Mouse (Mus musculus): ENCODE measurements around the gene Cux2. TPM values are rescaled to one million over a fixed set of nuclear protein-coding genes. Genes with fewer than 3 reads are reported as not detected.

Gene Cux2
- polyA plus RNA-seq, 1 experiment: 0.07 TPM

- Histone ChIP-seq H3K4me1 (ENCODE audit: control insufficient read depth, insufficient read depth, low read length) (peaks cover 3% of the 10 kb centered on the region; the same call in 1 of the 2 replicates), H3K27ac (ENCODE audit: insufficient read depth, low read depth, low read length) (no peak overlapping the region), H3K4me3 (ENCODE audit: insufficient read depth, low read length) (no peak overlapping the region)
- TF ChIP-seq POLR2A (IDR thresholded peaks at IDR 0.05; ENCODE audit: borderline replicate concordance, low read depth, low read length) (no peak), CTCF (IDR thresholded peaks at IDR 0.05; ENCODE audit: low read depth, low read length) (no peak)
Observed at GRCm38 (mm10) chr5:122048686-122049663, 927 bp downstream of the Cux2 start.

- Histone ChIP-seq H3K27ac (ENCODE audit: insufficient read depth, low read depth, low read length) (no peak overlapping the region), H3K4me1 (ENCODE audit: control insufficient read depth, insufficient read depth, low read length) (peaks cover 3% of the 10 kb centered on the region; the same call in 1 of the 2 replicates)
- TF ChIP-seq CTCF (IDR thresholded peaks at IDR 0.05; ENCODE audit: low read depth, low read length): no peak
- no peak for TF ChIP-seq POLR2A (IDR thresholded peaks at IDR 0.05; ENCODE audit: borderline replicate concordance, low read depth, low read length)
Observed at GRCm38 (mm10) chr5:122048252-122048651, 1.6 kb downstream of the Cux2 start.

GRCm38 (mm10) chr5:122047791-122048190 lies 2.1 kb downstream of the Cux2 start:
- TF ChIP-seq CTCF (IDR thresholded peaks at IDR 0.05; ENCODE audit: low read depth, low read length): no peak
- no peak for TF ChIP-seq POLR2A (IDR thresholded peaks at IDR 0.05; ENCODE audit: borderline replicate concordance, low read depth, low read length)
- H3K27ac ChIP-seq (ENCODE audit: insufficient read depth, low read depth, low read length): no peak overlapping the region
- H3K4me3 ChIP-seq (ENCODE audit: insufficient read depth, low read length): no peak overlapping the region
- peaks cover 3% of the 10 kb centered on the region; the same call in 1 of the 2 replicates for H3K4me1 ChIP-seq (ENCODE audit: control insufficient read depth, insufficient read depth, low read length)

More at GRCm38 (mm10) chr5:122048252-122048651, 1.6 kb downstream of the Cux2 start:
- H3K4me3 ChIP-seq (ENCODE audit: insufficient read depth, low read length): no peak overlapping the region

- Histone ChIP-seq H3K4me1 (ENCODE audit: control insufficient read depth, insufficient read depth, low read length) (no peaks in the 10 kb centered on the region), H3K4me3 (ENCODE audit: insufficient read depth, low read length) (no peak overlapping the region), H3K27ac (ENCODE audit: insufficient read depth, low read depth, low read length) (no peak overlapping the region)
- TF ChIP-seq CTCF (IDR thresholded peaks at IDR 0.05; ENCODE audit: low read depth, low read length) (no peak), POLR2A (IDR thresholded peaks at IDR 0.05; ENCODE audit: borderline replicate concordance, low read depth, low read length) (no peak)
Observed at GRCm38 (mm10) chr5:122043567-122043966, 6.3 kb downstream of the Cux2 start.

- TF ChIP-seq CTCF (IDR thresholded peaks at IDR 0.05; ENCODE audit: low read depth, low read length) (no peak), POLR2A (IDR thresholded peaks at IDR 0.05; ENCODE audit: borderline replicate concordance, low read depth, low read length) (no peak)
- Histone ChIP-seq H3K4me3 (ENCODE audit: insufficient read depth, low read length) (no peak overlapping the region), H3K4me1 (ENCODE audit: control insufficient read depth, insufficient read depth, low read length) (no peaks in the 10 kb centered on the region), H3K27ac (ENCODE audit: insufficient read depth, low read depth, low read length) (no peak overlapping the region)
Observed at GRCm38 (mm10) chr5:122035278-122035677, 14.6 kb downstream of the Cux2 start.

- TF ChIP-seq CTCF (IDR thresholded peaks at IDR 0.05; ENCODE audit: low read depth, low read length) (no peak), POLR2A (IDR thresholded peaks at IDR 0.05; ENCODE audit: borderline replicate concordance, low read depth, low read length) (no peak)
- Histone ChIP-seq H3K27ac (ENCODE audit: insufficient read depth, low read depth, low read length) (no peak overlapping the region), H3K4me3 (ENCODE audit: insufficient read depth, low read length) (no peak overlapping the region), H3K4me1 (ENCODE audit: control insufficient read depth, insufficient read depth, low read length) (no peaks in the 10 kb centered on the region)
Observed at GRCm38 (mm10) chr5:122033167-122033478, 16.8 kb downstream of the Cux2 start.

GRCm38 (mm10) chr5:122032471-122033166 lies 17.3 kb downstream of the Cux2 start:
- no peak for TF ChIP-seq POLR2A (IDR thresholded peaks at IDR 0.05; ENCODE audit: borderline replicate concordance, low read depth, low read length)
- TF ChIP-seq CTCF (IDR thresholded peaks at IDR 0.05; ENCODE audit: low read depth, low read length): no peak
- no peaks in the 10 kb centered on the region for H3K4me1 ChIP-seq (ENCODE audit: control insufficient read depth, insufficient read depth, low read length)
- H3K4me3 ChIP-seq (ENCODE audit: insufficient read depth, low read length): no peak overlapping the region
- H3K27ac ChIP-seq (ENCODE audit: insufficient read depth, low read depth, low read length): no peak overlapping the region

- no peak overlapping the region for H3K27ac ChIP-seq (ENCODE audit: insufficient read depth, low read depth, low read length)
- no peak overlapping the region for H3K4me3 ChIP-seq (ENCODE audit: insufficient read depth, low read length)
- H3K4me1 ChIP-seq (ENCODE audit: control insufficient read depth, insufficient read depth, low read length): no peaks in the 10 kb centered on the region
- no peak for TF ChIP-seq POLR2A (IDR thresholded peaks at IDR 0.05; ENCODE audit: borderline replicate concordance, low read depth, low read length)
- TF ChIP-seq CTCF (IDR thresholded peaks at IDR 0.05; ENCODE audit: low read depth, low read length): no peak
Observed at GRCm38 (mm10) chr5:122031146-122031545, 18.8 kb downstream of the Cux2 start.

GRCm38 (mm10) chr5:122030640-122031039 lies 19.3 kb downstream of the Cux2 start:
- Histone ChIP-seq H3K27ac (ENCODE audit: insufficient read depth, low read depth, low read length) (no peak overlapping the region), H3K4me1 (ENCODE audit: control insufficient read depth, insufficient read depth, low read length) (no peaks in the 10 kb centered on the region), H3K4me3 (ENCODE audit: insufficient read depth, low read length) (no peak overlapping the region)
- TF ChIP-seq POLR2A (IDR thresholded peaks at IDR 0.05; ENCODE audit: borderline replicate concordance, low read depth, low read length) (no peak), CTCF (IDR thresholded peaks at IDR 0.05; ENCODE audit: low read depth, low read length) (no peak)

- H3K27ac ChIP-seq (ENCODE audit: insufficient read depth, low read depth, low read length): no peak overlapping the region
- H3K4me3 ChIP-seq (ENCODE audit: insufficient read depth, low read length): no peak overlapping the region
- TF ChIP-seq CTCF (IDR thresholded peaks at IDR 0.05; ENCODE audit: low read depth, low read length) (no peak), POLR2A (IDR thresholded peaks at IDR 0.05; ENCODE audit: borderline replicate concordance, low read depth, low read length) (no peak)
- no peaks in the 10 kb centered on the region for H3K4me1 ChIP-seq (ENCODE audit: control insufficient read depth, insufficient read depth, low read length)
Observed at GRCm38 (mm10) chr5:122026771-122027170, 23.1 kb downstream of the Cux2 start.

Measured in bone marrow macrophage, adult 2 months (primary cell).